Mouse (Mus musculus) mouse embryonic stem cell (cell line): ENCODE measurements around the gene Gopc.

Experiments used
- in situ Hi-C, 2 experiments: fragments of 300-500 bp; cut with MboI; formaldehyde crosslinking; loops; 1 replicate in 1 of 2; 3 replicates in 1 of 2; pipeline ENCODE4 v1.14.3; 2019 to 2020; ENCODE audit warnings: low sequenced_read_pairs in 2 of 2, low pct_unique_long_range_greater_than_20kb in 1 of 2, mixed read lengths in 1 of 2; ENCODE audit not compliant: unreplicated experiment in 1 of 2

Gopc gene

DNA sequence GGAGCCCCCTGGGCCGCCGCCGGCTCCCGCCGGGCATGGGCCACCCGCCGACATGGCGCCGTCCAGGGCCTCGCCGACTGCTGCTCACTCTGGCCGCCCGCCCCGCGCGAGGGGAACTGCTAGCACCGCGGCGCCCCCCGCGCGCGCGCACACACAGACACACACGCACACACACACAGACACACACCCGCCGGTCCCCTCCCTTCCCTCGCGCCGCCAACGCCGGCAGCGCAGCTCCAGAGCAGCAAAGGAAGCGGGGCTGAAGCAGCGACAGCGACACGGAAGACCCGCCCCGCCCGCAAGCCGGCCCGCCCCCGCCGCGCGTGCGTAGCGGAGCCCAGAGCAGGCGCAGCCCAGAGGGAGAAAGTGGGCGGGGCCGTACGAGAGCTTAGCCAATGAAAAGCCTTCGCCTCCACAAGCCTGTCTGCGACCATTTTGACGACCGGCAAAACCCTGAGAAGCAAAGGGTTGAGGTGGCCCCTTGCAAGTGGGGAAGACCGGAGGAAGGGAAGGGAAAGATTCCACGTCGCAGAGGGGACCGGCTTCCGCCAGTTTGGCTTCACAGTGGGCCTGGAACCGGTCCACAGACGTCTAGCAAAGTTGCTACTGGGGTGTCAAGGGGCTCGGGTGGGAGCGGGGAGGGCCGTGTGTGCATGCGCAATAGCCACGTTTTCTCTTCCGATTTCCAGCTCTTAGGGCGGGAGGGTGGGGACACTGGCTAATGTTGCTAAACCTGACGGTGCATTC, at the start of gene Gopc:
TSS of gene Gopc (minus strand) at position 280 of the 747 bp plus-strand sequence.
- in situ Hi-C loops, result loop anchor here (25.0 kb wide), 2 partner anchors 270 to 595 kb away; no protein-coding TSS in a partner anchor

DNA sequence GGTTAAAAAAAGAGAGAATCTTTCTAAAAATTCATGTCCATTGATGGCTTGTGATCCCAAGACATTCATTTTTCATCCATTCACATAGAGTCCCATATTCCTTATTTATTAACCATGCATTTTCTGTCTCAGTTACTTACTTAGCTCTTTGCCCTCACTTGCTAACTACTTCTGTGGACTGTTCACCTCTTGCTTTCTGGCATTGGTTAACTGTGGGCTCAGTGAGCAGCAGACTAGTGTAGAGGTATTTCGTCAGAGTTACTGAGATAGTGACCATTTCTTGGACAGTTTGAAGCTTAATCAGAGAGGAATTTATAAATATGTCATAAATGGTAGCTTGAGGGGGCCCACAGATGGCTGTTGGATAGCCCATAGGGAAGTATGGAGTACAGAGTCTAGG, 49.0 kb upstream of the Gopc start:
- in situ Hi-C loops, result no loop called here

DNA sequence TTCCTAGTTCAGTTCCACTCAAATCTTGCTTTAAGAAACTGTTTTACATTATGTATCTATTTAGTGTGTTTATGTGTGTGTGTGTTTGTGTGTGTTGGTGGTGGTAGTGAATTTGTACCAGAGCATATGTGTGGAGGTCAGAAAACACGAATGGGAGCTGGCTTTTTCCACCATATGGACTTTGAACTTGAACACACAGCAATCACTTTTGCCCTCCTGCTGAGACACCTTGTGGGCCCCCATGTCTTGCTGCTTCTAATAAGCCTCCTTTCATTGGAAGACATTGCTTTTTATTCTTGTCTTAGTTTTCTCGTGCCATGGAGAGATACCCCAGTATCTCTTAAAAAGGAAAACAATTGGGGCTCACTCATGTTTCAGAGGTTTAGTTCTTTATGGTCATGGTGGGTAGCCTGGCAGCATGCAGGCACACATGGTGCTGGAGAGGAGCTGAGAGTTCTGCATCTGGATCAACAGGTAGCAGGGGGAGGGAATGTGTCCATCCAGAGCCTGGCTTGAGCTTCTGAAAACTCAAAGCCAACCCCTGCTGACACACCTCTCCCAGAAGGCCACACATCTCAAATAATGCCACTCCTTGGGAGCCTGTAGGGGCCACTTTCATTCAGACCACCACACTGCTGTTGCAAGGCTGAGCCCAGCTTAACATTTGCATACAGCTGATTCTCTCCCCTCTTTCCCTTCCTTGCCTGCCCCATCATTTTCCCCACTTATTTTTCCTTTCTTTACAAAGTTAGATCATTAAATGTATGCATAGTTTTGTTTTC, 45.9 kb upstream of the Gopc start:
- in situ Hi-C loops, result no loop called here

DNA sequence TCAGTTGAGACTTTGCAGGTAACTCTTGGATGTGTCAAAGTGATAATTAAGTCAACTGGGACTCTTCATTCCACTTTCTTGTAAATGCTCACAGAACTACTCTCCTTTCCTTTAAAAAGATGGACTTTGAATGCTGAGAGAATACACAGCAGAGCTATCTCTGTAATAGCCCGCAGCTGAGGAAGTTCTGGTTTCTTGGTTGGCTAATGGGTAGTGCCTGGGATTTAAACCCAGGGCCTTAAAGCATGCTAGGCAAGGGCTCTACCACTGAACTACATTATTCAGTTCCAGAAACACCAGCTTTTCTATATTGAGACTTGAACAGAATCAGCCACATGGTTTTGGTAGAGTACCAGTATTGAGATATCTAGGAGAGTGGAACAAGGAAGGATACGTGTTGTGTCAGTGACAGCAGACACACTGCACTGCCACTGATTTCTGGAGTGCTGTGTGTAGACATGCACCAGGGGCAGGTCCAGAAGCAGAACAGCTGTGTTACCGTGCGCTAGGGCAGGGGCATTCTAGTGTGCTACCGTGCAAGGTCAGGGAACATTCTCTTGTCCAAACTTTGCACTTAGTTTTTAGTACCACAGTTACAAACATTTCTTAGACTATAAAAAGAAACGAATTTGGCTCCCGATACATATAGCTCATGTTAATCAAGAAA, 44.5 kb upstream of the Gopc start:
- in situ Hi-C loops, result no loop called here

DNA sequence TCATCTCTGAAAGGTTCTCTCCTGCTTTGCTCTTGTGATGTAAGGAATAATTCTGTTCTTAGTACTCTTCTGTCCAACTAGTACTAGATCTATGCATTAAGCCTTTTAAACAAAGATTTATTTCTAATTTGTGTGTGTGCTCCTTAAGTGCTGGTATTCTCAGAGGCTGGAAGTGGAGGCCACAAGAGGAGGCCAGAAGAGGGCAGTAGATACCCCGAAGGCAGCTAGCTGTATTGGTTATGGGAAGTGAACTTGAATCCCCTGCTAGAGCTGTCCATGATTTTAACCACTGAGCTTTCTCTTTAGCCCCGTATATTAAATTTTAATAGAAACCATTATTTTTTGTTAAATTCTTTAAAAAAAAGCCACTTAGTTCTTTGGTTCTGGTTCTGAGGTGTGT, 41.2 kb upstream of the Gopc start:
- in situ Hi-C loops, result no loop called here

DNA sequence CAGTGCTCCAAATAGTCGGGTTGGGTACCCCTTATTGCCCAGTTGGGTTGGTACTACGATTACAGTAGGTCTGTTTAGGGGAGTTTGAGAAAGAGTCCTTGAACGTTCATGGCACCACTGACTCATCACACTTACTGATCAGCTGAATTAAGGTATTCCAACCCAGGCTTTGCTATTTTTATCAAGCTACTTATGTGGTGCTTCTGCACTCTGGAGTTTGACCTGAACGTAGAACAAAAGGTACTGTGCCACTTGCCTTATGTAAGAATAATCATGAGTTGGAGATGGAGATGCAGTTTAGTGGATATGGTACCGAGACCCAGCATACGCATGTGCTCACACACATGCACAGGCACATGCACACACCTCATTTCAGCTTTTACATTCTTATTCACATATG, 39.8 kb upstream of the Gopc start:
- in situ Hi-C loops, result no loop called here

DNA sequence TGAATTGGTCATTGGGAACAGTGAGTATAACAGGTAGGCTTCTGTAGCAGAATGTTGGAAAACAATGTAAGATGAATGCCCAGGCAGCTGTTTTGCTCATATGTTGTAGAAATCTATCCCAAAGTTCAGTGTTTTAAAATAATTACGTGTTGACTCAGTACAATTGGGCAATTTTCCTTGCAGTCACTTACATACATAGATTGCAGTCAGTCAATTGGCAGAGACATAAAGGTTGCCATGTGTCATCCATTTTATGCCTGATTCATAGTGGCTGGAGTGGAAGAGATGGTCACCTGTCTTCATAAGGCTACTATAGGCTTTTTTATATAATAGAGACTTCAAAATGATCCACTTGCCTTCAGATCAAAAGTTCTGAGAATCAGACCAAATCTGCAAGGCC, 38.6 kb upstream of the Gopc start:
- in situ Hi-C loops, result no loop called here

DNA sequence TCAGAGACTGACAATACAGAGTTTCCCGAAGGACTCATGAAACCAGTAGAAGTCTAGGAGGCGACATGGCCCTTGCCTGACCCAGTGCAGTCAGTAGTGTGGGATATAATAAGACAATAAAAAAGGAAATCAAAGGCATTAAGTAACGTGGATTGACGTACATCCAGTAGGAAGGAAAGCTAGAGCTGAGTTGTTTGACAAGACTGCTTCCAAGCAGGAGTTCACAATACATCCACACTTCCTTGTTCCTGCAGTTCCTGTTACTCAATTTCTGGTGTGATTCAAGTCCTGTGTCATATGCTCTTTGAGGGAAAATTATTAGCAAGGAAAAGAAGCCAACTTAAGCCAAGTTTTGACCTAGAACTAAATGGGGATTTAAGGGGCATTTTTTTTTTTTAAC, 37.5 kb upstream of the Gopc start:
- in situ Hi-C loops, result no loop called here

DNA sequence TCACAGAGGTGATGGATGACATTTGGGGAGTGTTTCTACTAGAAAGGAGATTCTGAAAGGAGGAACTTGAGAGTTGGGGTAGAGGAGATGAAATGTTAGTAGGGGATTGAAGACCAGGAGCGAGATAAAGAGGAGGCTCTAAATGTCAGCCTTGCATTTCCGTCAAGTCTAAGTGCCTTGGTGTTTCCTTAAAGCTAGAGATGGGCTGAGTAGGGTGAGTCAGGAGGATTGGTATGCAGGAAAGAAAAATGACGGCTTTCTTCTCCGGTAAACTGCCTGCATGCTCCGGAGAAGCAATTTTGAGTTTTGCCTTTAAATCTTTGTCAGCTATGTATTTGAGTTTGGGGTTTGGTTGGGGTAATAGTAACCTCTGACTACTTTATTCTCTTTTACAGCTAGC, 37.0 kb upstream of the Gopc start:
- in situ Hi-C loops, result no loop called here

DNA sequence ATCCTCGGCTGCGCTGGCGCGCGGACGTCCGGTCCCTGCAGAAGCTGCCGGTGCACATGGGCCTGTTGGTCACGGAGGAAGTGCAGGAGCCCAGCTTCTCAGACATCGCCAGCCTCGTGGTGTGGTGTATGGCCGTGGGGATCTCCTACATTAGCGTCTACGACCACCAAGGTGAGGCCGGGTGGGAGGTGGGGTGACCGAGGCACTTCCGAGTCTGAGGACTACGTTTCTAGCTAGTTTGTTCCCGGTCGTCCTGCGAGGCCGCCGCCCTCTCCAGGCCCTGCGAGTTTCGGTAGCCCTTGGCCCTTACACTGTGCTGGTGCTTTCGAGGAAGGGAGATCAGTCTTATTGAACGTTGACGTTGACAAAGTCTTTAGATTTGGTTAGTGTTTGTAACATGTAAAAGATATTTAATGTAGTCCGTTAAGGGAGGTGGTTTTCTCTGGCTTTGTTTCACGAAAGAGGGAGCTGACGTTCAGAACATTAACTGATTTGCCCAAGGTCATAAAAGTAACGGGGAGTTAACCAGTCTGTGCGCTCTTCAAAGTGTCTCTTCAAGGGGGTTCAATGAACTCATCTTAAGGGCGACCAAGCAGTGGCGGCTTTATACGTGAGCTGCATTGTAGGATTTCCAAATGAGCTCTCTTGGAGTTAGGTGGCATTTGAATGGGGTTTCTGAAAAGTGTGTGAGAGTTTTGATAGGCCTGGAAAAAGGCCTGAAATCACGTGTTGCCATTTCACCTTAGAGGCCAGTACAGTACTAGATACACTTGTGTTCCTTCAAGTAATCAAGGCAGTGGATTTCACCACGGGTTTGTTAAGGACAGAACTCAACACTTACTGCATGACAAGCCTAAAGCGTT, 36.3 kb upstream of the Gopc start:
- in situ Hi-C loops, result no loop called here

DNA sequence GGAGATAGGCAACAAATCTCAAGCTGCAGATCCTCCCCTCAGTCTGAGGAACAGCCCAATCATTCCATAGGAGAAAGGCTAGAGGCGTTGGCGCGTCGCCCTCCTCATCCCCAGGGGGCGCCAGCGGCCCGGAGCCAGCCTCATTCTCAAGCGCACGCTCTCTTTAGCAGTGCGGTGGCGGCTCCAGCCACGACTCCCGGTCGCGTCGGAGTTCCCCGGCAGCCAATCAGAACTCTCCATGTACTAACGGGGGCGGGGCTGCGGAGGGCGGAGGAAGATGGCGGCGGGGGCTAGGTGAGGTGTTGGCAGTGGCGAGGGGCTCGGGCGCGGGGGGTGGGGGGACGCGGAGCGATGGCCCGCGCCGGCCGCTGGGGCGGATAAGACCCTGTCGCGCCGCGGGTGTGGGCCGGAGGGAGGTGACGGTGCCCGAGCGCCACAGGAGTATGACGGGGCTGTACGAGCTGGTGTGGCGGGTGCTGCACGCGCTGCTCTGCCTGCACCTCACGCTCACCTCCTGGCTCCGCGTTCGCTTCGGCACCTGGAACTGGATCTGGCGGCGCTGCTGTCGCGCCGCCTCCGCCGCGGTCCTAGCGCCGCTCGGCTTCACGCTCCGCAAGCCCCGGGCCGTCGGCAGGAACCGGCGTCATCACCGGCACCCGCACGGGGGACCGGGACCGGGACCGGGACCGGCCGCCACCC, 35.5 kb upstream of the Gopc start, which contains the start of gene Nus1:
TSS of gene Nus1 (plus strand) at position 249 of the 699 bp plus-strand sequence.
- in situ Hi-C loops, result no loop called here

DNA sequence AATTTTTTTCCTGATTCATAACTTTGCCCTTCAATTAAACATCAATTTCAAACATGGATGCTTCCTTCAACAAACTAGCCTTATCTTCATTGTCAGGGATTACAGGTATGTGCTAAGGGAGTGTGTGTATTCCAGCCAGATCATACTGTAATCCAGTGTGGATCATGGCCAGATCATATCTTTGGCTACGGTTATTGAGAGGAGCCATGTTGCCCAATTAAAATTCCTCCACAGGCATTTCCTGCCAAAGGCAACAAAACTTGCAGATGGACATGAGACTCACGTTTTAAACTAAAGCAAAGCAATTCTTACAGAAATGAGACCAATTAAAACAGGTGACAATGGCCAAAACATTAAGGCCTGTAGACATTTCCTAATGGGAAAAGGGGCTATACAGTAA, 34.5 kb upstream of the Gopc start:
- in situ Hi-C loops, result no loop called here

DNA sequence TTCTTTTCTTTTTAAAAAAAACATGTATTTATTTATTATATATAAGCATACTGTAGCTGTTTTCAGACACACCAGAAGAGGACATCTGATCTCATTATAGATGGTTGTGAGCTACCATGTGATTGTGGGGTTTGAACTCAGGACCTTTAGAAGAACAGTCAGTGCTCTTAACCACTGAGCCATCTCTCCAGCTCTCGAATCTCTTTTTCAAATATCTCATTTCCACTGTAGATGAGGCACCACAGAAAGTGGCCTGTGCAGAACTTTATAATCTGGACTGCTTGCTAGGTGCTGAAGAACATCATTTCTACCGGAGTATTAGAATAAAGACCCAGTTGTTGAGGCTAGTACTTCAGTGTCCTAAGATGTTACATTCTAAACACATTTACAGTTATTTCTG, 33.1 kb upstream of the Gopc start:
- in situ Hi-C loops, result no loop called here

DNA sequence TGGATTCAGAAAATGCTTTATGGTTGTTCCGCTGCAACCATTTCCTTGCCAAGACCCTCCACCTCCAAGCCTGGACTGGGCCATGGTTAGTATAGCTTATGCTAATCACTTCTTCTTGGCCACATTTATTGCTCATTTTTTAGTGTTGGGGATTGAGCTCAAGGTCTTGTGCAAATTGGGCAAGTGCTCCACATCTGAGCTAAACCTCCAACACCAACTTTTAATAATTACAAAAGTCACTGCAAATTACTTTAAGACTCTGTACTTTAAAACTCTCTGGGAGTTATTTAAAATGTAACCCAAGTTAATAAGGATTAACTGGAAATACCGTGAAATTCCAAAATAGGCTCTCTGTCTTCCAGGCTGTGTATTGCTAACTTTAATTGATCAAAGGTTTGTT, 25.6 kb upstream of the Gopc start:
- in situ Hi-C loops, result no loop called here

DNA sequence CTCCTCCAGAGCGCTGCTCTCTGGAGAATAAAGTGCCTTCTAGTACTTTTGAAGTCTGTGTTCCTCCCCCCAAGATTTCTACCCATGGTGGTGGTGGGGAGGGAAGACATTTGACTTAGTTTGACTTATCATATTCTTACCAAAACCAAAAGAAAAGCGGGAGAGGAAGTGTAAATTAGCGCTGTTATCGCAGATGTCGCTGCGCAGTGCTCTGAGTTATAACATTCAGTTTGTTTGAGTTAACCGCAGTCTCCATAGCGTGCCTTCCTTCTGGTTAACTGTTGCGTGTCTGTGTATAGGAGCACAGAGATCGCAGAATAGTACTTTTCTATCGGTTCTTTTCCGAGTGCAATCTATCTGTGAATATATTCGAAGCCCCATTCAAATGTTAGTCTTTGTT, 23.2 kb upstream of the Gopc start:
- in situ Hi-C loops, result no loop called here

DNA sequence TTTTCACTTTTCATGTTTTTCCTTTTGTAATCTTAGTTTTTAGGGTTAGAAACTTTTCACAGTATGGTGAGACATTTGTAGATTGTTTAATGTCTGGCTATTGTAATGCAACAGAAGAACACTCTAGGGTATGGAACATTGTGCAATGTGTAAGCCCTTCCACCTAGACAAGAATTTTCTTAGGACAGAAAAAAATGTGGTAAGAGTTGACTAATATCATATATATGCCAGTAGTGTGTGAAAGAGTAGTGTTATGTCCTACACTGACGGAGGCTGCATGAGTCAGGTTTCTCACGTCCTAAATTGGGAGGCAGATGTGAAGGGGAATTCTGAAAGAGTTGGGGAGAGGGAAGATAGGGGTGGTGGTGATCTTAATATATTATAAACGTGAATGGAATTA, 17.8 kb upstream of the Gopc start:
- in situ Hi-C loops, result loop anchor here (25.0 kb wide), 2 partner anchors 287 to 612 kb away; no protein-coding TSS in a partner anchor

DNA sequence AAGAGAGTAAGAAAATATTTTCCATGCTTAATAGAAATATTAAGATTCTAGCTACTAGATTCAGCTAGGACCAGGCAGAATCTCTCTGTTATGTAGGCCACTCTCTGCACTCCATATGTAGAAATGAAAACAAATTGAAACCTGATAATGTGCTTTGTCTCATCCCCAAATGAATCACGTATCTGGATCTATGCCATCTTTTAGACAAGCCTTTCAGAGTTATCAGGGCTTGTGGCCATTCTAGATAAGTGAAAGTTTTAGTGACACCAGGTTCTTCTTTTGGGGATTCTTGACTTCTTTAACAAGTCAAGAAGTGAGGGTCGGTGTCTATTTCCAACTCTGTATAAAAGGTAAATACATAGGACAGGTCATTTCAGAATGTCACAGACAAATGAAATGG, 16.8 kb upstream of the Gopc start:
- in situ Hi-C loops, result loop anchor here (25.0 kb wide), 2 partner anchors 286 to 611 kb away; no protein-coding TSS in a partner anchor

DNA sequence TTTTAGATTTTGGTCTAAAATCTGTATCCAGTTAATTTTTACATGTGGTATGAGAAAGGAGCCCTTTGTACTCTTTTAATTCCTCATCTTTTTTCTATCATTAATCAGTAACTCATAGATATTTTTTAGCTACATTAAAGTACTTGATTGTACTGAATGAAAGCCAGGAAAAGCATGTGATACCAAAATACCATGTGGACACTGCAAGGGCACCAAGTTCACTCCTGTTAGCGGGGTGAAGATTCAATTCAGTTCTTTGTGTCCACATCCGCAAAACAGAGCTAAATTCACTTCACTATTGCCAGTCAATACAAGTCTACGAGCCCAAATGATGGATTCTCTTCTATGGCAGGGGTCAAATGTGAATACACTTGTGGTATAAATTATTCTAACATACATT, 14.7 kb upstream of the Gopc start:
- in situ Hi-C loops, result loop anchor here (25.0 kb wide), 2 partner anchors 284 to 609 kb away; no protein-coding TSS in a partner anchor
